18 mouse cellular contexts compared by ENCODE assay signal in the genomic region with DNA sequence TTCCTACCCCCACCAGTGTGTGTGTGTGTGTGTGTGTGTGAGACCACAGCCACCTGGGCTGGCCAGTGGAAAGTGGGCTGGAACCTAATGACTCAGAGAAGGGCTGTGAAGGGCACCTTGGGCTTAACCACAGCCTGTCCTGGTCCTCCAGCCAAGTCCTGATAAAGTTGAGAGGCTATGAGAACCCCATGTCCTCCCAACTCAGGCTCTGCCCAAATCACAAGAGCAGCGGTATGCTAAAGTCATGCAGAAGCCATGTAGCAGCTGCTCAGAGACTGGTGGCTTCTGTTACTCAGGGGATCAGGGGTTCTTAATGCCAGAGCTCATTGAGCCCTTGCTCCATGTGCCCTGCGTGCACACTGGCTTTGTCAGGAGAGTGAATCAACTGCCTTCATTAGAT.
DNase-seq lines count a peak whose midpoint lies in the region; ATAC-seq lines count a peak whose summit lies in the region.
"Had no signal": no experiment of that assay in that cellular context is flagged by ENCODE, and none has a peak within 500 bp of the region (broad histone marks: within the 10 kb centered on the region; RNA-seq: fewer than 3 reads in every experiment).

No protein-coding gene starts in this region.

- peaks cover 45% of the 10 kb centered on the region for H3K4me1 ChIP-seq in heart, embryonic 11.5 days (ENCODE audit: control insufficient read depth, insufficient read depth, low read length)

- peaks cover 19% of the 10 kb centered on the region for H3K36me3 ChIP-seq in heart, embryonic 11.5 days (ENCODE audit: control insufficient read depth, insufficient read depth, low read length)

- no peak overlapping the region for H3K4me2 ChIP-seq in heart, embryonic 11.5 days
- H3K4me2 ChIP-seq: neural tube, embryonic 13.5 days had no signal

- no peaks in the 10 kb centered on the region; the same call in 1 of the 2 replicates for H3K9me3 ChIP-seq in heart, embryonic 11.5 days (replicated peaks; ENCODE audit: control insufficient read depth, low read length)

- peak; percentile 31 for DNase-seq in adrenal gland, postnatal 14 days
- no peak for DNase-seq in adrenal gland, adult (ENCODE audit: inconsistent age in 2 of 2, low spot score in 1 of 2)
- peak; percentile 36 for DNase-seq in 3T3-L1 (ENCODE audit: low read depth, low spot score)
- peak; percentile 34 for DNase-seq in heart, postnatal 25 days (ENCODE audit: low spot score)
- DNase-seq in cerebellum, postnatal 14 days: no peak
- no peak for DNase-seq in layer of hippocampus, postnatal 25 days (ENCODE audit: extremely low spot score in 1 of 2, low spot score in 1 of 2)
- DNase-seq: forebrain, postnatal 0 days; retina, postnatal 1 day; spleen, adult 18-20 months; thymus, postnatal 14 days had no signal

- no peak for ATAC-seq in heart, embryonic 11.5 days (replicated peaks; ENCODE audit: insufficient number of reproducible peaks, low FRiP score, low TSS enrichment)
- no peak for ATAC-seq in monocyte, adult 5-6 weeks (replicated peaks; ENCODE audit: insufficient number of reproducible peaks, low FRiP score, low TSS enrichment, poor library complexity, severe bottlenecking)
- ATAC-seq: activated CD4-positive, CD25-positive, alpha-beta regulatory T cell, adult 4 months; forebrain, postnatal 0 days; inflammation-experienced regulatory T-cells, adult 6 months had no signal

- 74% methylated on average over 2 of the region's 2 CpGs for WGBS in heart, embryonic 11.5 days (ENCODE audit: insufficient replicate concordance)

- no peaks in the 10 kb centered on the region for H3K27me3 ChIP-seq in heart, embryonic 11.5 days (ENCODE audit: control insufficient read depth, insufficient read depth, low read length)
- H3K27me3 ChIP-seq: megakaryocyte, embryonic 14.5 days; neural tube, embryonic 13.5 days had no signal

- H3K4me3 ChIP-seq in heart, embryonic 11.5 days (ENCODE audit: low read depth, low read length): no peak overlapping the region
- H3K4me3 ChIP-seq: left cerebral cortex, adult 2 months; megakaryocyte, embryonic 14.5 days; neural tube, embryonic 13.5 days had no signal

- intact Hi-C loops in heart, postnatal 25 days (cut with DNase I): loop anchor here (10.0 kb wide), 1 partner anchor 356 kb away; no protein-coding TSS in a partner anchor

- no peak overlapping the region for H3K9ac ChIP-seq in heart, embryonic 11.5 days (ENCODE audit: low read depth, low read length)
- H3K9ac ChIP-seq: forebrain, postnatal 0 days; neural tube, embryonic 13.5 days had no signal

- peak overlapping the region; percentile 86 for H3K27ac ChIP-seq in heart, embryonic 11.5 days (ENCODE audit: low read depth, low read length)
- H3K27ac ChIP-seq: left cerebral cortex, adult 2 months; neural tube, embryonic 13.5 days; stomach, postnatal 0 days had no signal

Comparison
In these comparisons a context has a peak if more than half of its experiments do, and no peak if none do; other contexts are left out.
1. DNase-seq: peak in adrenal gland, postnatal 14 days (single experiment), 3T3-L1 (single experiment) and heart, postnatal 25 days (single experiment); none in adrenal gland, adult (0 of 2), cerebellum, postnatal 14 days (0 of 2) and layer of hippocampus, postnatal 25 days (0 of 2).